Mouse (Mus musculus) megakaryocyte, embryonic 14.5 days (primary cell): ENCODE results near the gene Spry1.

ENCODE experiments used
- FLI1 ChIP-seq: IDR thresholded peaks from 2 replicates; pipeline ENCODE4 v1.6.1; 2012; ENCODE audit warnings: low read length, inconsistent platforms, mixed read lengths
- GATA1 ChIP-seq: IDR thresholded peaks from 3 replicates; pipeline ENCODE4 v1.6.1; 2012; ENCODE audit warnings: mixed read lengths, low read length, inconsistent platforms, borderline replicate concordance

DNA sequence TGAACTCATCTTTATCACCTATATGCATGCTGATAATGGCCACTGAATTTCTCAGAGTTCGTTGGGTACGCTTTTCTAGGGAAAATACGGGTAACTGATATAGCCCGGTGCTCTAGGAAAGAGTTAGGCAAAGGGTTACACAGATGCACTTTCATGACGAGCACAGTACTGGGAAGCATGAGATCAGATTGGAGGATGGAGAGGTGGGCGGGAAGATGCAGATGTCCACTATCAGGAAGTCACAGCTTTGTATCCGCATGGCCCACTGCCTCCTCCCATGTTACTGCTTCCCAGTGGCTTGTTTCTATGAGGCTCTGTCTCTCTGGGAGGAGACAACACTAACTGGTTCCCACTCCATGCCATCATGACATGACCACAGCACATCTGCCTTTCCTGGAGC is 36.9 kb upstream of the Spry1 start:
- TF ChIP-seq GATA1 (no peak), FLI1 (no peak)
